Mouse (Mus musculus) liver, embryonic 14.5 days (tissue): ENCODE results near the gene Lsm7.

Experiments used
- CTCF ChIP-seq: IDR thresholded peaks from 2 replicates; pipeline ENCODE4 v1.5.1; 2016; ENCODE audit warnings: antibody characterized with exemption, low read depth, control low read depth
- EP300 ChIP-seq: IDR thresholded peaks from 2 replicates; pipeline ENCODE4 v1.6.1; 2016; ENCODE audit warnings: antibody characterized with exemption, low read depth

DNA sequence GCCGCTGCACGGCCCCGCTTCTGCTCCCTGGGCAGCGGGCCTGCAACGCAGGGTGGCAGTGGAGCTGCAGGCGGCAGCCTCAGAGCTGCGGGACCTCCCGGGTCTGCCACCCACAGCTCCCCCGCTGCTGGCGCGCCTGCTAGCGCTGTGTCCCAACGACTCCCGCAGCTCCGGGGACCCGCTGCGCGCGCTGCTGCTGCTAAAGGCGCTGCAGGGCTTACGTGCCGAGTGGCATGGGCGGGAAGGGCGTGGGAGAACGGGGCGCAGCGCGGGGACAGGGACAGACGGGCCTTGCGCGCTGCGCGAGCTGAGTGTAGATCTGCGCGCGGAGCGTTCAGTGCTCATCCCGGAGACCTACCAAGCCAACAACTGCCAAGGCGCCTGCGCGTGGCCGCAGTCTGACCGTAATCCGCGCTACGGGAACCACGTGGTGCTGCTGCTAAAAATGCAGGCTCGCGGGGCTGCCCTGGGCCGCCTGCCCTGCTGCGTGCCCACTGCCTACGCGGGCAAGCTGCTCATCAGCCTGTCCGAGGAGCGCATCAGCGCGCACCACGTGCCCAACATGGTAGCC is 47.9 kb downstream of the Lsm7 start:
- TF ChIP-seq CTCF (no peak), EP300 (no peak)
